Mouse (Mus musculus): ENCODE data around the gene Mpnd.
A peak's percentile ranks its signal among the peaks of the same experiment; 100 is the strongest.

Gene Mpnd

DNA sequence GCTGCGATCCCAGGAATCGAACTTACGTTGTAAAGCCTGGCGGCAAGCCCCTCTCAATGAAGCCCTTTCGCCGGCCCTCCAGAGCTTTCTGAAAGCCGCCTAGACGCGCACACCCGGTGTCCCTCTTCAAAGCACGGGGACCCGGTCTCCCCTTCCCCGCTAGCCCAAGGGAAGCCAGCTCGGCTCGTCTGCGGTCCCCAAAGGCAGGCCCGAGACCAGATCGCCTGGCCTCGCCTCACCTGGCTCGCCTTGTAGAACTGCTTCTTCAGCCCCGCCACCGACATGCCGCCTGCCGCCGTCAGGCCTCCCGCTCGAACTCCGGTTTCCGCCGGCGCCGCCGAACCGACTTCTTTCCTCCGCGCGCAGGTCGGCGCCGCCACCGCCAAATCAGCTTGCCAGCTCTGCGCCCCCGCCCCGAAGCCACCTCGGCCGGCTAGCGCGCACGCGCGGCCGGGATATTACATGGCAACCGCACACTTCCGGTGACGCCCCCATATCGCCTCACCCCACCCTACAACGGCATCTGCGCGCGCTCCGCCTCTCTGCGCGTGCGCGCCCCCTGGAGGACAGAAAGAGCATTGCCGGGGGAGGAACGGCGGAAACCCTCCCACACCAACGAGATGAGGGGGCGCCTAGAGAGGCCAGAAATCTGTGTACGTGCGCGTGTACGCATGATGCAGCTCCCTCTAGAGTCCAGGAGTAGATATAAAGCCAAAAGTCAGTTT is 30.8 kb downstream of the Mpnd start, which contains the start of gene Sh3gl1:
Gene Sh3gl1, minus strand, starts transcription at position 460 of the 725 bp plus-strand sequence.
- peak; percentile 97 for DNase-seq (ENCODE audit: low read depth, low spot score)

DNA sequence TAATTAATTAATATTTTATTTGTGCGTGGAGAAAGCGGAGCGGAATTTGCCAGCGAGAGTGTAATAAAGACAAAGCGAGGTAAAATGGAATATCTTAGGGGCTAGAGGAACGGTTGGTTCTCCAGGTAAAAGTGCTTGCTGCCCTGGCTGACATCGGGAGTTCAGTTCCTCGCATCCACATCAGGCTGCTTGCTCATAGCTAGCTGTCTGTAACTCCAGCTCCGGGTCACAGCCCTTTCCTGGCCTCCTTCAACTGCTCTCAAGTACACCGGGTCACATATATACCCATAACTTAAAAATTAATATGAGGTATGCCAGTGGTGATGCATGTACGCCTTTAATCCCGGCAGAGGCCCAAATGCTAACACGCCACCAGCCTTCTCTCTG is 31.4 kb downstream of the Mpnd start:
- no peak for DNase-seq (ENCODE audit: low read depth, low spot score)

GRCm38 (mm10) chr17:56038583-56039261 is 33.2 kb downstream of the Mpnd start:
- DNase-seq (ENCODE audit: low read depth, low spot score) = no peak

DNA sequence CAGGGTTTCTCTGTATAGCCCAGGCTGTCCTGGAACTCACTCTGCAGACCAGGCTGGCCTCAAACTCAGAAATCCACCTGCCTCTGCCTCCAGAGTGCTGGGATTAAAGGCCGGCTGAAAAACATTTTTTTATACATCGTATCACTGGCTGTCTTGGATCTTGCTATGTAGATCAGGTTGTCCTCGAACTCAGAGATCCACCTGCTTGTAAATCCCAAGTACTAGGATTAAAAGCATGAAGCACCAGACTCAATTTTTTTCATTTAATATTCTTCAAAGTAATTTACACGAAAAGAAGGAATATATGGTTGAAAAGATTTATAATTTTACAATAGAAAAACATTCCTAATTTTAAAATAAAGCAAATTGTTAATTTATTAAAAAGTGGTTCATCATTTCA is 33.8 kb downstream of the Mpnd start:
- no peak for DNase-seq (ENCODE audit: low read depth, low spot score)

- peak; percentile 99 for DNase-seq (ENCODE audit: low read depth, low spot score)
Observed at GRCm38 (mm10) chr17:56040030-56040856, 34.7 kb downstream of the Mpnd start, which contains the start of gene Chaf1a. Gene Chaf1a, plus strand, starts transcription at chr17:56040439.

DNA sequence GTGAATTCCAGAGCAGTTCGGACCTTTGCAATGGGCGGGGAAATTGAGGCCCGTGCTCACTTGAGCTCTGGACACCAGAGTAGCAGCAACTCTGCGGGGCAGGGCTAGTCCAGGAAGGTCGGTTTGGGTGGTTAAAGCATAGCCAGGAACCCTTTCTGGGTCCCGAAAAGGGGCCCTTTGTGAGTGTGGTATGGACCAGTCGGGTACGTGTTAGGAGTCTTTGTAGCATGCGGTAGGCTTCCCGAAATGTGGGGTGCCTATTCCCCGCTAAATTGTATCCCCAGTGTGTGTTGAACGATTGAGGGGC is 35.3 kb downstream of the Mpnd start:
- no peak for DNase-seq (ENCODE audit: low read depth, low spot score)

GRCm38 (mm10) chr17:56051369-56051768 is 45.9 kb downstream of the Mpnd start:
- DNase-seq (ENCODE audit: low read depth, low spot score) = no peak

GRCm38 (mm10) chr17:56054938-56055337 is 49.4 kb downstream of the Mpnd start:
- no peak for DNase-seq (ENCODE audit: low read depth, low spot score)

GRCm38 (mm10) chr17:56055945-56056678 is 50.6 kb downstream of the Mpnd start:
- DNase-seq (ENCODE audit: low read depth, low spot score) = no peak

- peak; percentile 31 for DNase-seq (ENCODE audit: low read depth, low spot score)
Observed at GRCm38 (mm10) chr17:56057381-56058120, 52.0 kb downstream of the Mpnd start.

GRCm38 (mm10) chr17:56062081-56062480 is 56.6 kb downstream of the Mpnd start:
- no peak for DNase-seq (ENCODE audit: low read depth, low spot score)

- DNase-seq (ENCODE audit: low read depth, low spot score) = peak; percentile 39
Observed at GRCm38 (mm10) chr17:56065715-56066114, 60.2 kb downstream of the Mpnd start.
